Mouse (Mus musculus) limb, embryonic 15.5 days (tissue): ENCODE data around the gene Cntrob. TPM values are rescaled to one million over a fixed set of nuclear protein-coding genes. Genes with fewer than 3 reads are reported as not detected.

Experiments
- ATAC-seq: fragments of 200-750 bp; cut with Nextera tagmentation; 2 replicates; pipeline ENCODE4 v1.8.0; 2017; ENCODE audit warnings: low read depth, moderate TSS enrichment; ENCODE audit not compliant: insufficient number of reproducible peaks, low FRiP score, low TSS enrichment
- H3K27ac ChIP-seq: fragments of 300-500 bp; sonication (generic); 2 replicates; pipeline ENCODE4 v1.5.1; 2015; ENCODE audit warnings: moderate library complexity, mild to moderate bottlenecking, inconsistent platforms
- H3K27me3 ChIP-seq: fragments of 300-500 bp; sonication (generic); 2 replicates; pipeline ENCODE4 v1.6.1; 2015; ENCODE audit warnings: inconsistent platforms
- H3K36me3 ChIP-seq: fragments of 300-500 bp; sonication (generic); 2 replicates; pipeline ENCODE4 v1.6.1; 2015; ENCODE audit warnings: inconsistent platforms
- H3K4me1 ChIP-seq: fragments of 300-500 bp; sonication (generic); 2 replicates; pipeline ENCODE4 v1.6.1; 2015; ENCODE audit warnings: inconsistent platforms
- H3K4me2 ChIP-seq: fragments of 300-500 bp; sonication (generic); 2 replicates; pipeline ENCODE4 v1.6.1; 2015; ENCODE audit warnings: mild to moderate bottlenecking, inconsistent platforms
- H3K4me3 ChIP-seq: fragments of 300-500 bp; sonication (generic); 2 replicates; pipeline ENCODE4 v1.5.1; 2015; ENCODE audit warnings: mild to moderate bottlenecking, inconsistent platforms
- H3K9ac ChIP-seq: fragments of 300-500 bp; sonication (generic); 2 replicates; pipeline ENCODE4 v1.6.1; 2015; ENCODE audit warnings: inconsistent platforms
- H3K9me3 ChIP-seq: fragments of 300-500 bp; sonication (generic); 2 replicates; pipeline ENCODE4 v1.6.1; 2016; ENCODE audit warnings: inconsistent platforms
- WGBS: fragments of 180-500 bp; shearing (Covaris S2); methylation state at CpG from one replicate; pipeline ENCODE4 v1.1.7; 2015; 5-methylcytosine and 5-hydroxymethylcytosine counted together
- polyA plus RNA-seq: library from polyadenylated mRNA; unstranded; fragments of >200 nt; fragmentation: Nextera tagmentation; extraction: Ambion mirVana; gene quantifications from 2 replicates; pipeline ENCODE4 v1.2.1, GENCODE M21; 2015

The Cntrob gene
- polyA plus RNA-seq, 1 experiment from 2014 or later = 20.6 TPM

DNA sequence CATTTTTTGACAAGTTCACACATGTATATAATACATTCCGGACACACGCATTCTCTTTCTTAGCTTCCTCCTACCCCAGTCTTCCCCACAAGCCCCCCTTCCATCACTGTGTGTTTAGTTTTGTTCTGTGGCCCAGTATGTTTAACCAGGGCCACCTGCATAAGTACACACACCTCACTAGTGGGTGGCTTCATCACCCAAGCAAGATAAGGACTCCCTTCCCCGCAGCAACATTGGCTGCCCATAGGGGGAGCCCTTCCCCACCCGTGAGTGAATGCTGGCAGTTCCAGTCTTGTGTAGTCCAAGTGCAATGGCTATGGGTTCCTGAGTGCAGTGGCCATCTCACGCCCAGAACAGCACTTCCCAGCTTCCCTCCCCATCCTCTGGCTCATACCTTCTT is 65.3 kb downstream of the Cntrob start:
- no peak overlapping the region for H3K27ac ChIP-seq
- ATAC-seq = no peak
- no peak overlapping the region for H3K4me3 ChIP-seq
- WGBS = 63% methylated on average over 5 of the region's 5 CpGs
- no peak overlapping the region for H3K9ac ChIP-seq
- no peaks in the 10 kb centered on the region for H3K9me3 ChIP-seq
- H3K27me3 ChIP-seq = no peaks in the 10 kb centered on the region
- no peak overlapping the region for H3K4me2 ChIP-seq
- H3K36me3 ChIP-seq = no peaks in the 10 kb centered on the region
- peaks cover 7% of the 10 kb centered on the region; the same call in 1 of the 2 replicates for H3K4me1 ChIP-seq

DNA sequence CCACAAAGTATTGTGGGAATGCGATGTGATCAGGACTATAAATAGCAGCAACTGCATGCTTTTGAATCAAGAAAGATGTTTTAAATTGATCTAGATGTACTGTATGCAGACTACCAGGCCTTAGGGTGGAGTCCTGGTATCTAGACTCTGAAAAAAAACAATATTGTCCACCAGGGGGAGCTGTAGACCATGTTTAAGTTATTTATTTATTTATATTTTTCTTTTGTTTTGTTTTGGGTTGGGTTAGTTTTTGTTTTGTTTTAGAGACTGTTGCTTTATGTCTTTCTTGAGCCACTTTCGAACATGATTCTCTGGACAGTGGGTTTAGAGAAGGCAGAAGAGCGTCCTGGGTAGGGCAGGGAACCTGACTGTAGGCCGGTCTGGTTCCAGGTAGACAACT is 65.8 kb downstream of the Cntrob start:
- 51% methylated on average over 4 of the region's 4 CpGs for WGBS
- H3K9me3 ChIP-seq = no peaks in the 10 kb centered on the region
- peaks cover 10% of the 10 kb centered on the region; the same call in 1 of the 2 replicates for H3K4me1 ChIP-seq
- no peak overlapping the region for H3K27ac ChIP-seq
- H3K4me2 ChIP-seq = no peak overlapping the region
- no peaks in the 10 kb centered on the region for H3K27me3 ChIP-seq
- no peak overlapping the region for H3K9ac ChIP-seq
- H3K36me3 ChIP-seq = no peaks in the 10 kb centered on the region
- no peak overlapping the region for H3K4me3 ChIP-seq
- no peak for ATAC-seq

DNA sequence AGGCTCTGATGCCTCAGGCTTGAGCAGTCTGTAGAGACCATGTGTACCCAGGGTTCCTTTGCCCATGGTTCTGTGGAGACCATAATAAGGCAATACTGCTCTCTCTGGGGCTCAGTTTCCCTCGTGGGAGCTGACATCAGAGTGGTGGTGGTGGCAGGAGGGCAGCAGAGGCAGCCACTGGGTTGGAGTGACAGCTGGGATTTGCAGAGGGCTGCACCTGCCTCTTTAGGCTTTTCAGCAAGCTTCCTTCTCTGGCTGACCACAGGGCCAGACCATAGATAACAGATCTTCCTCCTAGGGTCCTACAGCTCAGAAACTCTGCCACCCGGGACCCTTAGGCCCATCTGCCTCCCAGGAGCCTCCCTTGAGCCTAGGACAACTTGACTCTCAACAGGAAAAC is 66.5 kb downstream of the Cntrob start:
- Histone ChIP-seq H3K27me3 (no peaks in the 10 kb centered on the region), H3K27ac (no peak overlapping the region), H3K4me1 (peaks cover 13% of the 10 kb centered on the region; the same call in 1 of the 2 replicates), H3K9ac (no peak overlapping the region), H3K9me3 (no peaks in the 10 kb centered on the region), H3K36me3 (no peaks in the 10 kb centered on the region), H3K4me3 (no peak overlapping the region), H3K4me2 (no peak overlapping the region)
- 65% methylated on average over 2 of the region's 2 CpGs for WGBS
- ATAC-seq = no peak

DNA sequence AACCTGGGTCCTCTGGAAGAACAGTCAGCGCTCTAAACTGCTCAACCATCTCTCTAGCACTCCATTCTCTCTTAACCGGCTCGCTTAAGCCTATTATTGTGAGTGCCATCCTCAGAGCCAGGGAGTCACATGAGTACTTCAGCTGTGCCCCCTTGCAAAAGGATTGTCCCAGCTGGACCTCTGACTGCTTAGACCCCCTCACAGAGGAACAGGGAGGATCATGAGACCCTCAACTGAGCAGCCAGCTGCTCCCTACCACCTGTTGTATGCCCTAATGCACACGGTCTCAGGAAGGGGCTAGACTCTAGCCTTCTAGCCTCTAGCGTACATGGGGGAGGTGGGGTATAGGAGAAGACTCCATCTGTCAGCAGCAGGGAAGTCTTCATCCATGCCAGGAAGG is 68.8 kb downstream of the Cntrob start:
- 69% methylated on average over 5 of the region's 5 CpGs for WGBS
- H3K4me3 ChIP-seq = no peak overlapping the region
- no peak overlapping the region for H3K27ac ChIP-seq
- ATAC-seq = no peak
- H3K27me3 ChIP-seq = no peaks in the 10 kb centered on the region
- H3K9ac ChIP-seq = no peak overlapping the region
- no peaks in the 10 kb centered on the region for H3K36me3 ChIP-seq
- H3K4me2 ChIP-seq = no peak overlapping the region
- peaks cover 18% of the 10 kb centered on the region; the same call in 1 of the 2 replicates for H3K4me1 ChIP-seq
- H3K9me3 ChIP-seq = no peaks in the 10 kb centered on the region

DNA sequence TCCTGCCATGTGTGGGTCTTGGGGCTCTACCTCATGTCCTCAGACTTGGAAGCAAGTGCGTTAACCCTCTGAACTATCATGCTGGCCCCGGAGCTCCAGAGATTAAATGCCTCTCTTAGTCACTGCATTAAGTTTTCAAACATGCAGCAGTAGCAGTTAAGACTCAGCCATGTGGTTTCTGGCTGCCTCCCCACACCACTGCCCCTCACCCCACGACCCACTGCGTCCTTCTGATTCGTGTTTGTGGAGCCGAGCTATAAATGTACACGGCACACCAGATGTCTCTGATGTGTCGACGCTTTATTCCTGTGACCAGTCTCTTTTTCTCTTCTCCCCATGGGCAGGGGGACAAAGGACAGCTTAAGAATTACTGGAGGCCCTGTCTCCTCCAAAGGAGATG is 70.4 kb downstream of the Cntrob start:
- 28% methylated on average over 9 of the region's 9 CpGs for WGBS
- no peaks in the 10 kb centered on the region for H3K27me3 ChIP-seq
- H3K4me2 ChIP-seq = no peak overlapping the region
- no peak overlapping the region for H3K9ac ChIP-seq
- ATAC-seq = no peak
- H3K4me1 ChIP-seq = peaks cover 15% of the 10 kb centered on the region; the same call in 1 of the 2 replicates
- H3K27ac ChIP-seq = peak overlapping the region; percentile 47; the same call in 1 of the 2 replicates
- no peaks in the 10 kb centered on the region for H3K36me3 ChIP-seq
- no peak overlapping the region for H3K4me3 ChIP-seq
- H3K9me3 ChIP-seq = no peaks in the 10 kb centered on the region

DNA sequence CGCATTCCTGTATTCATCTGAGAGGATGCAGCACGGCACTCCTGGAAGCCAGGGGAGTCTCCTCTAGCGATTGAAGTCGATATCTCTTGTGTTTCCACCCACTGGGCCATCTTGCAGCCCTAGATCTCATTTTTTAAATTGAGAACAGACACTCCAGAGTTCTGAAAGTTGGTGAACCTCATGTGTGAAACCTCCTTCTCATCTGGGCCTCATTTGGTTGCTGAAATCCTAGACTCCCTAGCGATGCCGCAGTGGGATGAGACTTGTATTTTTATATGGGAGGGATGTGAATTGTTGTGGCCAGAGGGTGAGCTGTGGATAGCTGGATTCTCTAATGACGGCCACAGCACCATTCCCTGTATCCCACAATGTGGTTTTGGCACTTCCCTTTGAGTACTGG is 71.6 kb downstream of the Cntrob start:
- Histone ChIP-seq H3K4me2 (no peak overlapping the region), H3K9ac (no peak overlapping the region), H3K9me3 (no peaks in the 10 kb centered on the region), H3K4me3 (no peak overlapping the region), H3K4me1 (peaks cover 13% of the 10 kb centered on the region; the same call in 1 of the 2 replicates), H3K27ac (peak overlapping the region; percentile 48; the same call in 1 of the 2 replicates), H3K36me3 (no peaks in the 10 kb centered on the region), H3K27me3 (no peaks in the 10 kb centered on the region)
- no peak for ATAC-seq
- WGBS = 54% methylated on average over 7 of the region's 7 CpGs

DNA sequence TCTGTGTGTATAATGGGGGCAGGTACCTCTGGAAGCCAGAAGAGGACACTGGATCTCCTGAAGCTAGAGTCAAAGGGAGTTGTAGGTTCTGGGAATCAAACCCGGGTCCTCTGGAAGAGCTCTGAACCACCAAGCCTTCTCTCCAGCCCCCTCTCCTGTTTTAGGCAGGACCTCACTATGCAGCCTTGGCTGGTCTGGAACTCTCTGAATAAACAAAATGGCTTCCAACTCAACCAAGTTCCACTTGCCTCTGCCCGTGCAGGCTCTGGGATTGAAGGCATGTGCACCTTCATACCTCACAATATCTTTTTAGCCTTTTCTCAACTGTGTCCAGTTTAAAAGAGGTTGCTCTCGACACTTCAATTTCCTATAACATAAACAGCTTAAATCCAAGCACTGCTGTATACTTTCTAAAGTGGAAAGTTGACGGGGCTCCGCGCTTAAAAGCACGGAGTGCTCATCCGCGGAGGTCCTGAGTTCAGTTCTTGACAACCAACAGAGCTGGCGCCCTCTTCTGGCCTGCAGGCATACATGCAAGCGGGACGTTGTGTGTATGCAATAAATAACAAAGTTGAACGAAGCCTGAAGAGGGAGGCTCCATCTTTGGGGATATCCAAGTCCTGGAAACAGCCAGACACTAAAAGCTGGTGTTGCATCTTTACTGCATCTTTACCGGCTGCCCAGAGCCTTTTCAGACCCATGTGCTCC is 72.3 kb downstream of the Cntrob start:
- Histone ChIP-seq H3K27me3 (no peaks in the 10 kb centered on the region), H3K9me3 (no peaks in the 10 kb centered on the region), H3K36me3 (no peaks in the 10 kb centered on the region), H3K4me3 (no peak overlapping the region), H3K4me2 (no peak overlapping the region), H3K4me1 (peaks cover 13% of the 10 kb centered on the region; the same call in 1 of the 2 replicates), H3K9ac (no peak overlapping the region), H3K27ac (peak overlapping the region; percentile 48; the same call in 1 of the 2 replicates)
- ATAC-seq = no peak
- 57% methylated on average over 14 of the region's 14 CpGs for WGBS

DNA sequence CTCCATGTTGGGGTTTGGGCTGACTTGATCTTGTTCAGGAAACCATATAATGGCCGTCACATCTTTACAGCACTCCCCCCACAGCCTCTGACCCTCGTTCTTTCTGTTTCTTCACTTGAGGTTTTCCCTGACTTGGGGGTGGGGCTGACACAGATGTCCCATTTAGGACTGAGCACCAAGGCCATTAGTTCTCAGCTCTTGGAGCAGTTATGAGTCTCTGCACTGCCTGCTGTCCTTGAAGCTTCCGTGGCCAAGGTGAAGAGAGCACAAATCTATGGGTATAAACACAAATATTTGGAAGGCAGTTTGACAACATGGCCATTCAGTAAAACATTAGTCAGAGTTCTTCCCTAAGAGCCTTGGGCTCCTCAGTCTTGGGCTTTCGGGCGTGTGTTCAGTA is 73.5 kb downstream of the Cntrob start:
- Histone ChIP-seq H3K4me3 (no peak overlapping the region), H3K9me3 (no peaks in the 10 kb centered on the region), H3K4me2 (no peak overlapping the region), H3K4me1 (peaks cover 17% of the 10 kb centered on the region; the same call in 1 of the 2 replicates), H3K9ac (no peak overlapping the region), H3K27me3 (no peaks in the 10 kb centered on the region), H3K27ac (no peak overlapping the region), H3K36me3 (no peaks in the 10 kb centered on the region)
- ATAC-seq = no peak
- 78% methylated on average over 5 of the region's 5 CpGs for WGBS

Other genes with a start within 250 kb of the Cntrob start
- 95.0 and 103 TPM in 2 replicates for gene Vamp2, start 235.3 kb downstream of the Cntrob start, polyA plus RNA-seq
- gene Per1, start 228.6 kb downstream of the Cntrob start, polyA plus RNA-seq = 24.3 and 28.9 TPM in 2 replicates
- gene Hes7, start 203.4 kb downstream of the Cntrob start, polyA plus RNA-seq = 0.58 and 0.68 TPM in 2 replicates
- 0.40 and 0.49 TPM in 2 replicates for gene 9130213A22Rik, start 201.2 kb downstream of the Cntrob start, polyA plus RNA-seq
- 11.7 and 14.9 TPM in 2 replicates for gene Aloxe3, start 197.9 kb downstream of the Cntrob start, polyA plus RNA-seq
- 53.5 and 60.5 TPM in 2 replicates for gene Alox12b, start 166.8 kb downstream of the Cntrob start, polyA plus RNA-seq
- gene Alox8, start 125.9 kb downstream of the Cntrob start, polyA plus RNA-seq = 0.12 and 0.20 TPM in 2 replicates
- 0.22 TPM in 1 of 2 replicates, not detected in the other for gene Gucy2e, start 86.7 kb downstream of the Cntrob start, polyA plus RNA-seq
- 144 and 145 TPM in 2 replicates for gene Trappc1, start 205 bp upstream of the Cntrob start, polyA plus RNA-seq
- 2.2 and 2.3 TPM in 2 replicates for gene Kcnab3, start 2.5 kb upstream of the Cntrob start, polyA plus RNA-seq
- 15.6 and 17.2 TPM in 2 replicates for gene Rnf227, start 16.7 kb upstream of the Cntrob start, polyA plus RNA-seq
- gene Chd3, start 45.6 kb upstream of the Cntrob start, polyA plus RNA-seq = 77.4 and 89.3 TPM in 2 replicates
- 143 and 144 TPM in 2 replicates for gene Naa38, start 71.7 kb upstream of the Cntrob start, polyA plus RNA-seq
- gene Cyb5d1, start 71.9 kb upstream of the Cntrob start, polyA plus RNA-seq = 30.2 and 36.6 TPM in 2 replicates
- gene Tmem88, start 74.5 kb upstream of the Cntrob start, polyA plus RNA-seq = 18.8 and 20.4 TPM in 2 replicates
- gene Kdm6b, start 89.9 kb upstream of the Cntrob start, polyA plus RNA-seq = 30.8 and 32.0 TPM in 2 replicates
- gene Dnah2, start 225.3 kb upstream of the Cntrob start, polyA plus RNA-seq = 2.0 and 3.0 TPM in 2 replicates
- 27.9 and 33.2 TPM in 2 replicates for gene Efnb3, start 236.4 kb upstream of the Cntrob start, polyA plus RNA-seq